Mouse (Mus musculus) limb, embryonic 15.5 days (tissue): ENCODE measurements around the gene Gm4131. TPM values are rescaled to one million over a fixed set of nuclear protein-coding genes. Genes with fewer than 3 reads are reported as not detected.

ENCODE experiments used
- ATAC-seq: fragments of 200-750 bp; cut with Nextera tagmentation; 2 replicates; pipeline ENCODE4 v1.8.0; 2017; ENCODE audit warnings: low read depth, moderate TSS enrichment; ENCODE audit not compliant: insufficient number of reproducible peaks, low FRiP score, low TSS enrichment
- H3K27ac ChIP-seq: fragments of 300-500 bp; sonication (generic); 2 replicates; pipeline ENCODE4 v1.5.1; 2015; ENCODE audit warnings: moderate library complexity, mild to moderate bottlenecking, inconsistent platforms
- H3K27me3 ChIP-seq: fragments of 300-500 bp; sonication (generic); 2 replicates; pipeline ENCODE4 v1.6.1; 2015; ENCODE audit warnings: inconsistent platforms
- H3K36me3 ChIP-seq: fragments of 300-500 bp; sonication (generic); 2 replicates; pipeline ENCODE4 v1.6.1; 2015; ENCODE audit warnings: inconsistent platforms
- H3K4me1 ChIP-seq: fragments of 300-500 bp; sonication (generic); 2 replicates; pipeline ENCODE4 v1.6.1; 2015; ENCODE audit warnings: inconsistent platforms
- H3K4me2 ChIP-seq: fragments of 300-500 bp; sonication (generic); 2 replicates; pipeline ENCODE4 v1.6.1; 2015; ENCODE audit warnings: mild to moderate bottlenecking, inconsistent platforms
- H3K4me3 ChIP-seq: fragments of 300-500 bp; sonication (generic); 2 replicates; pipeline ENCODE4 v1.5.1; 2015; ENCODE audit warnings: mild to moderate bottlenecking, inconsistent platforms
- H3K9ac ChIP-seq: fragments of 300-500 bp; sonication (generic); 2 replicates; pipeline ENCODE4 v1.6.1; 2015; ENCODE audit warnings: inconsistent platforms
- H3K9me3 ChIP-seq: fragments of 300-500 bp; sonication (generic); 2 replicates; pipeline ENCODE4 v1.6.1; 2016; ENCODE audit warnings: inconsistent platforms
- WGBS: fragments of 180-500 bp; shearing (Covaris S2); methylation state at CpG from one replicate; pipeline ENCODE4 v1.1.7; 2015; 5-methylcytosine and 5-hydroxymethylcytosine counted together
- polyA plus RNA-seq: library from polyadenylated mRNA; unstranded; fragments of >200 nt; fragmentation: Nextera tagmentation; extraction: Ambion mirVana; gene quantifications from 2 replicates; pipeline ENCODE4 v1.2.1, GENCODE M21; 2015

Gm4131 gene
- polyA plus RNA-seq, 1 experiment from 2014 or later, result not detected

DNA sequence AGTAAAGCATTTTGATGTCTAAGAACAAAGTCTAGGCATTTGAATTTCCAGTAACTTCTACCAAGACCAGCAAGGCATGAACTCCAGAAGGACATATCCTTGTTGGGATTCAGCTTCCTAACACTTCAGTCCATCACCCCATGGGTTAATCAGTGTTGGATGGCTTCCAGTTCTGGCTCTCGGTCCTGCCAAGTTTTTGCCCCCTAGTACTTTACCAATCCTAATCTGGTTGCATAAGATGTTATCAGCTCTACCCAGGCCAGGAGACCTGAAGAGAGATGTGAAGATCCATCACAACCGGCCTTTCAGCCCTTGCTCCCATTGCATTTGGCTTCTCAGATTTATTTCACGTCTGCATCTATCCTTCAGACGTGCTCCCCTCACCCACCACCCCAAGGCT lies 144.5 kb downstream of the Gm4131 start:
- H3K4me3 ChIP-seq, result no peak overlapping the region
- no peak overlapping the region for H3K9ac ChIP-seq
- no peak for ATAC-seq
- 66% methylated on average over 4 of the region's 4 CpGs for WGBS
- H3K4me2 ChIP-seq, result no peak overlapping the region
- no peak overlapping the region for H3K27ac ChIP-seq
- no peaks in the 10 kb centered on the region for H3K27me3 ChIP-seq
- H3K9me3 ChIP-seq, result no peaks in the 10 kb centered on the region
- no peaks in the 10 kb centered on the region for H3K36me3 ChIP-seq
- H3K4me1 ChIP-seq, result no peaks in the 10 kb centered on the region

- no peaks in the 10 kb centered on the region for H3K36me3 ChIP-seq
- no peak overlapping the region for H3K27ac ChIP-seq
- no peak overlapping the region for H3K4me3 ChIP-seq
- no peaks in the 10 kb centered on the region for H3K9me3 ChIP-seq
- H3K4me1 ChIP-seq, result peaks cover 4% of the 10 kb centered on the region; the same call in 1 of the 2 replicates
- H3K27me3 ChIP-seq, result no peaks in the 10 kb centered on the region
- ATAC-seq, result no peak
- WGBS, result 79% methylated on average over 3 of the region's 3 CpGs
- H3K4me2 ChIP-seq, result no peak overlapping the region
- H3K9ac ChIP-seq, result no peak overlapping the region
These were observed 149.2 kb downstream of the Gm4131 start for GRCm38 (mm10) chr14:62417501-62417900.

DNA sequence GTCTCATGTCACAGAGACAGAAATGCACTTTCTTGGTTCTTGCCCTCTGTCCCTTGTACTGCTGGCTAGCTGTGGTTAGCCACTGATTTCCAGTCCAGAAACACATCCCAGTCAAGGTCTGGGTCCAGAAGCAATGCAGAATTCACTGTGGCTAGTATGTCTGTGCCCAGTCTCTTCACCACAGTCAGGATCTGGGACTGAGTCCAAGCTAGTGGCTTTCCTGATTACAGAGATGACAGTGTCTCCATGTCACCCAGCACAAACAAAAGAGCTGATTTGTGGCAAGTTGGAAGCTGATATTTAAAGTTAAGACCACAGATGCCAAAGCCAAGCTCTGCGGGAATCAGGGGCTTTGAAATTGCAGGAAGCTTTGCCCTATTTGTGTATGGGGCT lies 150.0 kb downstream of the Gm4131 start:
- Histone ChIP-seq H3K4me2 (no peak overlapping the region), H3K4me3 (no peak overlapping the region)
- ATAC-seq, result no peak

DNA sequence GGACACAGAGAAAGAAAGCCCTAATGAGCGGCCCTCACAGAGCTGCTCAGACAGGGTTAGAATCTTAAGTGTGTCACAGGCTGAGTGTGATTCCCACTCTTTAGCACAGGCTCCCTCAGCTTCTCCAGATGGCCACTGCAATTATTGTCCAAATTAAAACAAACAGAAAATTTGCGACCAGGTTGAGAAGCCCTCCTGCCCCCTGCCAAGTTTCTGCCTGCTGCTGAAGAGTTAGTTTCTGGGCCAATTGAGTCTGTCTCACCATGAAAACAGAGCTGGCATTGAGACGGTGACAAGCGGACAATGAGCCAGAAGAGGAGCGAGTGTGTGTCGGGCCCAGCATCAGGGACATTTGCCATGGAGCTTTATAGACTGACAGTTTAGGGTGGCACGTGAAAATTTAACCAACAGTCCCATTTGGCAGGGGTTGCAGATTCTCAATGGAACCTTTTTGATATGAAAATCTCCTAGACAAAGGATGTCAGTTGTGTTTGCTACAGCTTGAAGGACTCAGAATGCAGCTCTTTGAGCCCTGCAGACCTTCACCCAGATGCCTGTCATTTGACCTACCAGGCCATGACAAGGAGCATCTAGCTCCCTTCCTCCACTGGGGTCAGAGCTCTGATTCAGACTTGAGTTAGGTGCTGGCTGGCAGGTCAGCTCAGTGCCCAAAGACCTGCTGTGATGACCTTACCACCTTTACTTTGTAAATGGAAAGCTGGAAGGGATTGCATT lies 150.5 kb downstream of the Gm4131 start:
- WGBS, result 63% methylated on average over 7 of the region's 7 CpGs
- Histone ChIP-seq H3K36me3 (no peaks in the 10 kb centered on the region), H3K9ac (no peak overlapping the region), H3K4me3 (no peak overlapping the region), H3K9me3 (no peaks in the 10 kb centered on the region), H3K27me3 (no peaks in the 10 kb centered on the region), H3K27ac (no peak overlapping the region), H3K4me2 (no peak overlapping the region), H3K4me1 (peaks cover 4% of the 10 kb centered on the region; the same call in 1 of the 2 replicates)
- no peak for ATAC-seq

More for the DNA sequence above, 150.0 kb downstream of the Gm4131 start:
- no peaks in the 10 kb centered on the region for H3K9me3 ChIP-seq
- WGBS, result 39% methylated on average over 1 of the region's 1 CpGs
- peaks cover 4% of the 10 kb centered on the region; the same call in 1 of the 2 replicates for H3K4me1 ChIP-seq
- no peak overlapping the region for H3K9ac ChIP-seq
- no peaks in the 10 kb centered on the region for H3K27me3 ChIP-seq
- no peaks in the 10 kb centered on the region for H3K36me3 ChIP-seq
- no peak overlapping the region for H3K27ac ChIP-seq

Other genes with a start within 250 kb of the Gm4131 start
- gene Gucy1b2, start 110.6 kb downstream of the Gm4131 start, polyA plus RNA-seq, result 0.09 and 0.31 TPM in 2 replicates
- 3.7 and 4.4 TPM in 2 replicates for gene Fam124a, start 11.2 kb downstream of the Gm4131 start, polyA plus RNA-seq
- not detected in 2 replicates for gene Serpine3, start 96.7 kb upstream of the Gm4131 start, polyA plus RNA-seq
- 17.8 and 24.2 TPM in 2 replicates for gene Ints6, start 194.2 kb upstream of the Gm4131 start, polyA plus RNA-seq